Comparison of ENCODE assay signal across 8 mouse cellular contexts in genomic region chr4:106255959-106256609, GRCm38 (mm10). TPM values are rescaled to one million over a fixed set of nuclear protein-coding genes. Genes with fewer than 3 reads are reported as not detected.
DNase-seq lines count a peak whose midpoint lies in the region; ATAC-seq and TF ChIP-seq lines count a peak whose summit lies in the region.

No protein-coding gene starts in this region.

- H3K4me1 ChIP-seq in limb, embryonic 12.5 days (replicated peaks) = peaks cover 9% of the 10 kb centered on the region; the same call in 1 of the 2 replicates
- no peaks in the 10 kb centered on the region for H3K4me1 ChIP-seq in limb, embryonic 10.5 days
- peaks cover 8% of the 10 kb centered on the region for H3K4me1 ChIP-seq in liver, postnatal 0 days (ENCODE audit: insufficient read depth)

- ATAC-seq in limb, embryonic 12.5 days (ENCODE audit: insufficient number of reproducible peaks, insufficient read depth, low FRiP score, low TSS enrichment, low read depth) = peak; percentile 68
- ATAC-seq in liver, postnatal 0 days = peak; percentile 71; the same call in 1 of the 2 replicates

- H3K27me3 ChIP-seq in limb, embryonic 12.5 days = no peaks in the 10 kb centered on the region
- no peaks in the 10 kb centered on the region for H3K27me3 ChIP-seq in limb, embryonic 10.5 days (ENCODE audit: low read depth, poor library complexity, severe bottlenecking)
- H3K27me3 ChIP-seq in liver, postnatal 0 days (ENCODE audit: insufficient read depth, low read length) = no peaks in the 10 kb centered on the region

- no peaks in the 10 kb centered on the region for H3K9me3 ChIP-seq in limb, embryonic 12.5 days
- H3K9me3 ChIP-seq in limb, embryonic 10.5 days (replicated peaks) = no peaks in the 10 kb centered on the region
- H3K9me3 ChIP-seq in liver, postnatal 0 days (ENCODE audit: low read length) = no peaks in the 10 kb centered on the region

- no peak overlapping the region for H3K9ac ChIP-seq in limb, embryonic 12.5 days (replicated peaks)
- H3K9ac ChIP-seq in liver, postnatal 0 days (replicated peaks) = no peak overlapping the region

- no peak overlapping the region for H3K4me3 ChIP-seq in limb, embryonic 12.5 days (replicated peaks)
- H3K4me3 ChIP-seq in limb, embryonic 10.5 days = no peak overlapping the region
- no peak overlapping the region for H3K4me3 ChIP-seq in liver, postnatal 0 days (ENCODE audit: low read depth, low read length)

- TF ChIP-seq EP300 in liver, postnatal 0 days (IDR thresholded peaks at IDR 0.05; ENCODE audit: low read depth) = no peak

- DNase-seq in limb, embryonic 10.5 days (ENCODE audit: low spot score) = no peak
- DNase-seq in cerebellum, adult 11 months = peak; percentile 60
- DNase-seq in gonadal fat pad, adult 2 months (ENCODE audit: low read depth) = peak; percentile 54
- peak; percentile 73 for DNase-seq in kidney, postnatal 10 days
- DNase-seq in liver, postnatal 0 days = peak; percentile 79
- DNase-seq in thymus, postnatal 36 days = no peak
- no peak for DNase-seq in lung, adult 18-20 months

- H3K4me2 ChIP-seq in limb, embryonic 12.5 days = no peak overlapping the region
- H3K4me2 ChIP-seq in liver, postnatal 0 days (ENCODE audit: low read depth, low read length) = no peak overlapping the region

- TF ChIP-seq CTCF in liver, postnatal 0 days (IDR thresholded peaks at IDR 0.05; ENCODE audit: low read depth) = no peak

- no peaks in the 10 kb centered on the region for H3K36me3 ChIP-seq in limb, embryonic 12.5 days
- H3K36me3 ChIP-seq in limb, embryonic 10.5 days = no peaks in the 10 kb centered on the region
- no peaks in the 10 kb centered on the region for H3K36me3 ChIP-seq in liver, postnatal 0 days (replicated peaks; ENCODE audit: insufficient read depth, low read length)

- H3K27ac ChIP-seq in limb, embryonic 12.5 days = peak overlapping the region; percentile 72
- H3K27ac ChIP-seq in limb, embryonic 10.5 days = no peak overlapping the region
- no peak overlapping the region for H3K27ac ChIP-seq in liver, postnatal 0 days (ENCODE audit: low read depth)

RNA-seq across cellular contexts. Expression of gene Usp24, which starts 59.9 kb away (rescaled TPM):
- 11.2 and 12.4 TPM in 2 replicates for polyA plus RNA-seq in limb, embryonic 12.5 days (2016; fragmentation: Nextera tagmentation; extraction: Ambion mirVana)
- polyA plus RNA-seq in limb, embryonic 10.5 days (2016; fragmentation: Nextera tagmentation; extraction: Ambion mirVana) = 7.3 and 7.4 TPM in 2 replicates
- polyA plus RNA-seq in gonadal fat pad, adult 2 months (2012; rRNA removed) = 12.1 and 13.4 TPM in 2 replicates
- polyA plus RNA-seq in liver, postnatal 0 days (2015; fragmentation: Nextera tagmentation; extraction: Ambion mirVana) = 4.7 TPM in 2 replicates

Comparison
In these comparisons a context has a peak if more than half of its experiments do, and no peak if none do; other contexts are left out.
1. DNase-seq: peak in cerebellum, adult 11 months (single experiment), gonadal fat pad, adult 2 months (single experiment), kidney, postnatal 10 days (single experiment) and liver, postnatal 0 days (single experiment); none in limb, embryonic 10.5 days (single experiment), thymus, postnatal 36 days (0 of 2) and lung, adult 18-20 months (0 of 2).